Mouse (Mus musculus): ENCODE results near the gene Pex16.

- TF ChIP-seq CTCF (IDR thresholded peaks at IDR 0.05; ENCODE audit: extremely low read depth, insufficient read depth, insufficient read length, insufficient replicate concordance) (no peak), POLR2A (IDR thresholded peaks at IDR 0.05; ENCODE audit: low read depth, low read length) (no peak)
Measured at GRCm38 (mm10) chr2:92331410-92331809, 43.1 kb upstream of the Pex16 start.

Measured in spleen, adult 2 months (tissue).